Mouse (Mus musculus) Patski (cell line): ENCODE data around the gene Nckap5l. TPM values are rescaled to one million over a fixed set of nuclear protein-coding genes. Genes with fewer than 3 reads are reported as not detected.

Source experiments
- ATAC-seq: fragments of 100-300 bp; one replicate; pipeline ENCODE4 v1.8.0; 2021
- CTCF ChIA-PET: fragments of 350-600 bp; sonication (Branson Sonifier 250); formaldehyde crosslinking; loops from one replicate; lab custom pipeline; 2022; ENCODE audit warnings: inconsistent platforms; lab: Charles Lee
- POLR2A ChIA-PET: fragments of 350-600 bp; sonication (Branson Sonifier 250); formaldehyde crosslinking; loops from one replicate; lab custom pipeline; 2022; ENCODE audit warnings: antibody characterized with exemption, inconsistent platforms; lab: Charles Lee
- DNase-seq: peaks from one replicate; pipeline ENCODE4 v3.0.0-alpha.2; 2011; ENCODE audit warnings: low read depth, low spot score
- H3K27me3 ChIP-seq: fragments of 371-371 bp; one replicate; pipeline ENCODE4 v1.5.1; 2021
- CTCF ChIP-seq: fragments of 100-300 bp; IDR thresholded peaks from one replicate; pipeline ENCODE4 v1.5.1; 2021
- in situ Hi-C: fragments of 300-500 bp; cut with MboI; formaldehyde crosslinking; loops from 3 replicates; pipeline ENCODE4 v1.11.1; 2018; ENCODE audit warnings: low pct_unique_long_range_greater_than_20kb, mixed read lengths
- polyA plus RNA-seq: library from polyadenylated mRNA; unstranded; gene quantifications from one replicate; pipeline ENCODE4 v1.2.3, GENCODE M21; 2021

The Nckap5l gene
- polyA plus RNA-seq: 10.8 TPM

- TF ChIP-seq CTCF: no peak
- no peaks in the 10 kb centered on the region for H3K27me3 ChIP-seq
- in situ Hi-C loops: no loop called here
- ChIA-PET POLR2A (interaction anchor here (0.6 to 1.4 kb wide), 3 partner anchors 17 to 35 kb away, joined by 3 to 4 read pairs (median 3); no protein-coding TSS in a partner anchor), CTCF (interaction anchor here (0.6 to 2.2 kb wide), 6 partner anchors 10 to 157 kb away, joined by 3 to 10 read pairs (median 4); no protein-coding TSS in a partner anchor)
- ATAC-seq: peak; percentile 91
- no peak for DNase-seq
Measured at GRCm38 (mm10) chr15:99457606-99458401, at the start of gene Nckap5l. Gene Nckap5l, minus strand, starts transcription at chr15:99457748.

DNA sequence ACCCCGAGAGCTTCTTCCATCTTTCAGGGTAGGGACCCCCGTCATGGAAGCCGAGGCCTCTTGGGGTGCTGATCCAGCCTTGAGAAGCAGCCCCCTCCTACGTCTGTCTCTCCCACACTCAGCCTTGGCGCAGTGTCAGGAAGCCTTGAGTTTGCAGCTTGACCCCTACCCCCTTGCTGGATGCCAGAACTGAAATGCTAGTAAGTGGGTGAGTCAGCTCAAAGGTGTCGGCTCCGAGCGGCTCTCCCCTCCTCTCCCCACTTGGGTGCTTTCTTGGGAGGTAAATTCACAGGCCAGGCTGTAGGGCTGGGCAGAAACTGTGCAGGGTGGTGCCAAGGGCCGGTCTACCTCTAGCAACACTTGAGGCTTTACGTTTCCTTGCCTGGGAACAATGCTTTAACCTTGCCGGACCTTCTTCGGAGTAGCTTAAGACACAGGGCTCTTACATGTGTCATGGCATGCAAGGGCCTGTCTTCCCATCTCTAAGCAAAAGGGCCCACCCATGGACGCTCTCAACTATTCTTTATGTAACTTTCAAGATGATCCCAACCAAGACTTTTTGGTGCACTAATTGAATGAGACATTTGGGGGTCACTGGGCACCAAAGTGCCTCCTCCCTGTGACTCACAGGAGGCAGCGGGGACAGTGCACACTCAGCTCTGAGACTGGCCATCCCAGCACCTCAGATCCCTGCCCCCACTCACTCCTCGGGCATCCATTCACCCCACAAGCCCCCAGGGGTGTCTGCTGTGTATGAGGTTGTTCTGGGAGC, 48.0 kb upstream of the Nckap5l start:
- ATAC-seq (no peak), DNase-seq (peak; percentile 4)
- POLR2A ChIA-PET: no interaction called here
- CTCF ChIA-PET: interaction anchor here (1.0 kb wide), 1 partner anchor 183 kb away, joined by 3 read pairs; no protein-coding TSS in a partner anchor
- in situ Hi-C loops: no loop called here
- H3K27me3 ChIP-seq: no peaks in the 10 kb centered on the region
- TF ChIP-seq CTCF: no peak

DNA sequence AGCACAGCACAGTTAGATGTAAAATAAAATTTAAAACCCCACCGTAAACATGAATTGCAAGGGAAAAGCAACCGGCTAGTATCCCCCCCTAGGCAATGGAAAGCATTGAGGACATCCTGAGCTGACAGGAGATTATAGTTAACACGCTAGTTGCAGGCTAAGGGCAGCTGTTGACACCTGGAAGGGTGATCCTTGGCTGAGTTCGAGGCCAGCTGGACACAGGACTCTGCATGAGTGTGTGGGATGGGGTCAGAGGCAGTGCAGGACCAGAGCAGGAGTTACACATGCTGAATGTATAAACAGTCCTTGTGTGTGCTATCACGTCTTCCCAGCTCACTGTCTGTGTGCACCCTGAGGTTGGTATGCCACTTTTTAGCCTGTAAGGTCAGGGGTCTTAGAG, 45.7 kb upstream of the Nckap5l start:
- H3K27me3 ChIP-seq: no peaks in the 10 kb centered on the region
- no peak for TF ChIP-seq CTCF
- ChIA-PET POLR2A (interaction anchor here (1.1 kb wide), 1 partner anchor 90 kb away, joined by 3 read pairs; no protein-coding TSS in a partner anchor), CTCF (interaction anchor here (1.3 to 2.0 kb wide), 2 partner anchors 91 to 93 kb away, joined by 4 to 6 read pairs; no protein-coding TSS in a partner anchor)
- in situ Hi-C loops: no loop called here
- DNase-seq (no peak), ATAC-seq (no peak)

GRCm38 (mm10) chr15:99502311-99502831, 44.8 kb upstream of the Nckap5l start:
- no peak for TF ChIP-seq CTCF
- in situ Hi-C loops: no loop called here
- H3K27me3 ChIP-seq: no peaks in the 10 kb centered on the region
- ATAC-seq (no peak), DNase-seq (no peak)
- ChIA-PET POLR2A (interaction anchor here (1.1 kb wide), 1 partner anchor 91 kb away, joined by 3 read pairs; no protein-coding TSS in a partner anchor), CTCF (interaction anchor here (2.0 kb wide), 1 partner anchor 92 kb away, joined by 4 read pairs; no protein-coding TSS in a partner anchor)

GRCm38 (mm10) chr15:99501292-99502260, 44.0 kb upstream of the Nckap5l start:
- DNase-seq: no peak
- in situ Hi-C loops: no loop called here
- TF ChIP-seq CTCF: no peak
- POLR2A ChIA-PET: interaction anchor here (0.6 kb wide), 1 partner anchor 34 kb away, joined by 5 read pairs; no protein-coding TSS in a partner anchor
- CTCF ChIA-PET: interaction anchor here (1.3 to 7.0 kb wide), 2 partner anchors 30 to 93 kb away, joined by 4 to 50 read pairs; no protein-coding TSS in a partner anchor
- no peaks in the 10 kb centered on the region for H3K27me3 ChIP-seq
- no peak for ATAC-seq

GRCm38 (mm10) chr15:99500320-99500719, 42.8 kb upstream of the Nckap5l start:
- ATAC-seq: no peak
- ChIA-PET CTCF (interaction anchor here (1.3 to 7.0 kb wide), 2 partner anchors 31 to 94 kb away, joined by 4 to 50 read pairs; no protein-coding TSS in a partner anchor), POLR2A (interaction anchor here (0.5 kb wide), 1 partner anchor 267 kb away, joined by 4 read pairs; no protein-coding TSS in a partner anchor)
- in situ Hi-C loops: no loop called here
- no peaks in the 10 kb centered on the region for H3K27me3 ChIP-seq
- TF ChIP-seq CTCF: no peak
- DNase-seq: no peak

GRCm38 (mm10) chr15:99499726-99500125, 42.2 kb upstream of the Nckap5l start:
- ATAC-seq (no peak), DNase-seq (no peak)
- ChIA-PET CTCF (interaction anchor here (7.0 kb wide), 1 partner anchor 95 kb away, joined by 50 read pairs; no protein-coding TSS in a partner anchor), POLR2A (no interaction called here)
- in situ Hi-C loops: loop anchor here (5.0 to 25.0 kb wide), 3 partner anchors 93 to 413 kb away; partner anchors contain the start of genes Aqp5 and Cers5
- no peak for TF ChIP-seq CTCF
- H3K27me3 ChIP-seq: no peaks in the 10 kb centered on the region

DNA sequence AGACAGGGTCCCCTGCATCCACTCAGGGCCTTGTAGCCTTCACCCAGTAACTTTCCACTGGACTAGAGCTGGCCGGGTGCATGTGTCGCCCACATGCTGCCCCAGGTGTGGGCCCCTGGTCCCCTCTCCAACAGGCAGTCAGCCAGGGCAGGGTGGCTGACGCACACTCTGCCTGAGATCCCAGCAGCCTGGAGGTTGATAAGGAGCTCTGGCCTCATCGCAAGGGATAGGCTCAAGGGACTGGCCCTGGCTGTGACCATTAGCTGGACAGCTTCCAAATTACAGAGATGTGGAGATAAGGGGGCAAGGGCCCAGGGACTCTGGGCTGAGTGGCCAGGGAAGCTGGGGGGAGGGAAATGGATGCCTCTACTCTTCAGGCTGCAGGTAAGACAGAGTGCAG, 41.2 kb upstream of the Nckap5l start:
- no peaks in the 10 kb centered on the region for H3K27me3 ChIP-seq
- ChIA-PET CTCF (interaction anchor here (1.2 to 7.0 kb wide), 4 partner anchors 38 to 190 kb away, joined by 3 to 50 read pairs (median 6); no protein-coding TSS in a partner anchor), POLR2A (interaction anchor here (0.8 kb wide), 1 partner anchor 171 kb away, joined by 4 read pairs; the partner anchor contains the start of gene Asic1)
- in situ Hi-C loops: loop anchor here (5.0 to 25.0 kb wide), 3 partner anchors 94 to 414 kb away; partner anchors contain the start of genes Aqp5 and Cers5
- ATAC-seq: no peak
- DNase-seq: no peak
- no peak for TF ChIP-seq CTCF
